Mouse (Mus musculus) hindbrain, postnatal 0 days (tissue): ENCODE results near the gene Epha2. TPM values are rescaled to one million over a fixed set of nuclear protein-coding genes. Genes with fewer than 3 reads are reported as not detected.
A peak's percentile ranks its signal among the peaks of the same experiment; 100 is the strongest.

Experiments
- ATAC-seq: fragments of 200-750 bp; cut with Nextera tagmentation; 2 replicates; pipeline ENCODE4 v1.8.0; 2017; ENCODE audit warnings: mild to moderate bottlenecking, moderate TSS enrichment, moderate library complexity
- DNase-seq: peaks from one replicate; pipeline ENCODE4 v3.0.0-alpha.2; 2015; ENCODE audit warnings: low spot score
- H3K27ac ChIP-seq: fragments of 300-500 bp; sonication (generic); 2 replicates; pipeline ENCODE4 v1.5.1; 2014; ENCODE audit warnings: mild to moderate bottlenecking
- H3K27me3 ChIP-seq: fragments of 300-500 bp; sonication (generic); 2 replicates; pipeline ENCODE4 v1.6.1; 2014; ENCODE audit warnings: low read length, mixed read lengths; ENCODE audit not compliant: insufficient read depth
- H3K36me3 ChIP-seq: fragments of 300-500 bp; sonication (generic); 2 replicates; pipeline ENCODE4 v1.6.1; 2014; ENCODE audit warnings: low read length, mixed read lengths; ENCODE audit not compliant: insufficient read depth
- H3K4me1 ChIP-seq: fragments of 300-500 bp; sonication (generic); 2 replicates; pipeline ENCODE4 v1.6.1; 2014; ENCODE audit warnings: antibody characterized with exemption, low read length, mixed read lengths; ENCODE audit not compliant: insufficient read depth
- H3K4me2 ChIP-seq: fragments of 300-500 bp; sonication (generic); 2 replicates; pipeline ENCODE4 v1.6.1; 2014; ENCODE audit warnings: low read depth, mild to moderate bottlenecking, low read length, moderate library complexity, mixed read lengths
- H3K4me3 ChIP-seq: fragments of 300-500 bp; sonication (generic); 2 replicates; pipeline ENCODE4 v1.5.1; 2014; ENCODE audit warnings: low read length
- H3K9ac ChIP-seq: fragments of 300-500 bp; sonication (generic); replicated peaks from 2 replicates; pipeline ENCODE4 v1.6.1; 2014; ENCODE audit warnings: mild to moderate bottlenecking, low read length, moderate library complexity, mixed read lengths
- H3K9me3 ChIP-seq: fragments of 300-500 bp; sonication (generic); 2 replicates; pipeline ENCODE4 v1.6.1; 2016; ENCODE audit warnings: low read length, mixed read lengths
- CTCF ChIP-seq: IDR thresholded peaks from 2 replicates; pipeline ENCODE4 v1.5.1; 2016; ENCODE audit warnings: antibody characterized with exemption, control low read depth, low read depth
- WGBS: fragments of 180-500 bp; shearing (Covaris S2); extraction: QIAGEN DNeasy Blood & Tissue Kit; methylation state at CpG from one replicate; pipeline ENCODE4 v1.1.7; 2014; 5-methylcytosine and 5-hydroxymethylcytosine counted together
- polyA plus RNA-seq: library from polyadenylated mRNA; unstranded; fragments of >200 nt; fragmentation: Nextera tagmentation; extraction: Ambion mirVana; gene quantifications from 2 replicates; pipeline ENCODE4 v1.2.1, GENCODE M21; 2015
- total RNA-seq: library from RNA; depleted of rRNA; stranded (reverse); fragments of >200 nt; gene quantifications from 2 replicates; pipeline ENCODE4 v1.2.3, GENCODE M21; 2014

Gene Epha2
- total and polyA plus RNA-seq, 2 experiments from 2014 or later = 0.46 to 1.6 TPM

GRCm38 (mm10) chr4:141287518-141288004, 13.5 kb upstream of the Epha2 start:
- 0 out of 2 replicates have a peak overlapping the region, but pooled peaks have one; percentile 18 for H3K4me2 ChIP-seq
- WGBS = 20% methylated on average over 15 of the region's 15 CpGs
- H3K9ac ChIP-seq = no peak overlapping the region

DNA sequence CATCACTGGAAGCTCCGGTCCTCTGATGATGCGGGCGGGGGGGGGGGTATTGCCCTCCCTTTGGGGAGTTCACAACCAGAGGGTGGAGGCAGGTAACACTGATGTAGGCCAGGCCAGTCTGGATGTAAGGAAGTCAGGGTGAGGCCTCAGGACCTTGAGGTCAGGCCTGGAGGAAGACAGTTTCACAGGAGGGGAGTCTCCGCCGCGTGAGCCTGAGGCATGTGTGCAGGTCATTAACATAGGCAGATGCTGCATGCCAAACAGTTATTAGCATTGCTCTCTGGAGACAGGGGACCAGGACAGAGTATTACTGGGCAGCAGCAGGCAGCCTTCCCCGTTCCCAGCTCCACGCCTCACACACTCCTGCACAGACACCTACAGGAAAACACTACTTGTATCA, 12.9 kb upstream of the Epha2 start:
- no peaks in the 10 kb centered on the region for H3K36me3 ChIP-seq
- H3K4me3 ChIP-seq = no peak overlapping the region
- H3K27ac ChIP-seq = no peak overlapping the region
- H3K4me1 ChIP-seq = 0 out of 2 replicates have a peak, but pooled peaks cover 4% of the 10 kb centered on the region
- H3K9ac ChIP-seq = no peak overlapping the region
- 0 out of 2 replicates have a peak, but pooled peaks cover 8% of the 10 kb centered on the region for H3K27me3 ChIP-seq
- no peaks in the 10 kb centered on the region for H3K9me3 ChIP-seq
- no peak for ATAC-seq
- 51% methylated on average over 8 of the region's 8 CpGs for WGBS
- no peak for DNase-seq
- TF ChIP-seq CTCF = no peak
- no peak overlapping the region for H3K4me2 ChIP-seq

More at GRCm38 (mm10) chr4:141287518-141288004, 13.5 kb upstream of the Epha2 start:
- Histone ChIP-seq H3K9me3 (no peaks in the 10 kb centered on the region), H3K4me3 (no peak overlapping the region), H3K27me3 (0 out of 2 replicates have a peak, but pooled peaks cover 8% of the 10 kb centered on the region), H3K4me1 (0 out of 2 replicates have a peak, but pooled peaks cover 4% of the 10 kb centered on the region), H3K27ac (no peak overlapping the region), H3K36me3 (no peaks in the 10 kb centered on the region)
- TF ChIP-seq CTCF = no peak
- no peak for ATAC-seq
- no peak for DNase-seq

DNA sequence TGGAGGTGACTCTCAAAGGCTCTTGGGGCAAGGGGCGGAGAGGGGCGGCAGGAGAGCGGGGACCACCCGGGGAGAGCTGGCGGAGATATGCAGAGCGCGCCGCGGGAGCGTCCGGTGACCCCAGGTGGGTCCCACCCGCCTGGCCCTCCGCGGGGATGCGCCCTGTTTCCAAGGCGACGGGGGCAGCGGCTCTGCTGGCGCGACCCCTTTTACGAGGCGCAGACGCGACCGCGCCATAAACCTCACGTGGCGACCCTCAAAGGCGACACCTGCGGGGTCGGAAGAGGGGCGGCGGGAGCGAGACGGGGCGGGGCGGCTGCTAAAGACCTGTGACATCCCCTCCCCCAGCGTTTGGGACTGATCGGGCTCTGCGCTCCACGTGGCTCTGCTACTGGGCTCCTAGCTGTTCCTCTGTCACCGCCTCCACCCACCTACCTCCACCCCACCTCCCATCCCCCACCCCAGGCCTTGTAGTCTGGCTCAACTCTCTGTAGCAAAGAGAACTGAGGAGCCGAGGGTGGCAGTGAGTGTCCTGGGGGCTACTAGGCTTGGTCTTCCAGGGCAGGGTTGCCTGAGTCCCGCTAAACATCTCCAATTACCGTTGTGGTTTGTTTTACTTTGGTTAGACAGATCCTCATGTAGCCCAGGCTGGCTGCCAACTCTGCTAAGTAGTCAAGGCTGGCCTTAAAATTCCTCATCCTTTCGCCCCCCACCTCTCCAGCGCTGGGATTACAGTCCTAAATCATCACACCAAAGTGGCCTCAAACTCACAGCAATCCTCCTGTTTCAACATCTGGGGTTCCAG, 9.3 kb upstream of the Epha2 start:
- Histone ChIP-seq H3K4me3 (peak overlapping the region; percentile 34), H3K36me3 (no peaks in the 10 kb centered on the region), H3K27ac (no peak overlapping the region), H3K4me2 (peak overlapping the region; percentile 61), H3K27me3 (peaks cover 8% of the 10 kb centered on the region; the same call in 1 of the 2 replicates), H3K4me1 (0 out of 2 replicates have a peak, but pooled peaks cover 4% of the 10 kb centered on the region), H3K9me3 (no peaks in the 10 kb centered on the region), H3K9ac (peak overlapping the region; percentile 26)
- peak; percentile 43 for DNase-seq
- ATAC-seq = peak; percentile 36; the same call in 1 of the 2 replicates
- 1% methylated on average over 44 of the region's 47 CpGs for WGBS
- TF ChIP-seq CTCF = no peak

- no peak for ATAC-seq
- no peak overlapping the region for H3K4me3 ChIP-seq
- no peaks in the 10 kb centered on the region for H3K36me3 ChIP-seq
- H3K27me3 ChIP-seq = no peaks in the 10 kb centered on the region; the same call in 1 of the 2 replicates
- 5% methylated on average over 12 of the region's 15 CpGs for WGBS
- no peak for TF ChIP-seq CTCF
- no peak overlapping the region for H3K4me2 ChIP-seq
- no peaks in the 10 kb centered on the region for H3K9me3 ChIP-seq
- DNase-seq = no peak
- 0 out of 2 replicates have a peak, but pooled peaks cover 4% of the 10 kb centered on the region for H3K4me1 ChIP-seq
- no peak overlapping the region for H3K9ac ChIP-seq
- no peak overlapping the region for H3K27ac ChIP-seq
Measured at GRCm38 (mm10) chr4:141295774-141296186, 5.3 kb upstream of the Epha2 start.

DNA sequence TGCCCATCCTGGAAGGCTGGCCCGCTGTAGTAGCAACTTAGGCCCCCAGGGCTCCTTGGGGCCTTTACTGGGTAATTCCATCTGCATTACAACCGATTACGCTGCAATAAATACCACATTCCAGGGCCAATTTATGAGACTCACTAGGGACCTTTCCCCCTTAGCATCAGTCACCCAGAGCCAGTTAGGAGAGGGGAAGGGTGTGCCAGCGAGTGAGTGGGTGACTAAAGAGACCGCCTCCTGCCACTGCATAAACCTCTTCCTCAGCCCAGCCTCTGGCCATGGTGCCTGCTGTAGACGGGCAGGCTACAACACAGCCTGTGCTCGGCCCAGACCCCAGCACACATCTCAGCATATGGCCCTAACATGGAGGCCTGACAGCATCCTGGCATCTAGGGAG, 3.1 kb upstream of the Epha2 start:
- 76% methylated on average over 7 of the region's 7 CpGs for WGBS

GRCm38 (mm10) chr4:141299356-141299755, 1.7 kb upstream of the Epha2 start:
- no peak overlapping the region for H3K27ac ChIP-seq
- no peak for TF ChIP-seq CTCF
- no peaks in the 10 kb centered on the region for H3K36me3 ChIP-seq
- no peak for ATAC-seq
- DNase-seq = no peak
- no peaks in the 10 kb centered on the region for H3K9me3 ChIP-seq
- 71% methylated on average over 13 of the region's 13 CpGs for WGBS
- H3K4me3 ChIP-seq = no peak overlapping the region
- H3K4me2 ChIP-seq = no peak overlapping the region
- H3K4me1 ChIP-seq = 0 out of 2 replicates have a peak, but pooled peaks cover 7% of the 10 kb centered on the region
- H3K9ac ChIP-seq = no peak overlapping the region
- peaks cover 17% of the 10 kb centered on the region for H3K27me3 ChIP-seq

More for the DNA sequence above, 3.1 kb upstream of the Epha2 start:
- DNase-seq (no peak), ATAC-seq (no peak)
- H3K4me3 ChIP-seq = no peak overlapping the region
- no peak overlapping the region for H3K27ac ChIP-seq
- H3K4me1 ChIP-seq = 0 out of 2 replicates have a peak, but pooled peaks cover 7% of the 10 kb centered on the region
- no peaks in the 10 kb centered on the region for H3K9me3 ChIP-seq
- no peak overlapping the region for H3K4me2 ChIP-seq
- no peaks in the 10 kb centered on the region for H3K36me3 ChIP-seq
- H3K9ac ChIP-seq = no peak overlapping the region
- TF ChIP-seq CTCF = no peak
- peaks cover 13% of the 10 kb centered on the region for H3K27me3 ChIP-seq
